Mouse (Mus musculus) limb, embryonic 11.5 days (tissue): ENCODE results near the gene Dysf. TPM values are rescaled to one million over a fixed set of nuclear protein-coding genes. Genes with fewer than 3 reads are reported as not detected.

Experiments used
- ATAC-seq: fragments of 200-750 bp; cut with Nextera tagmentation; 2 replicates; pipeline ENCODE4 v1.8.0; 2017; ENCODE audit warnings: low read depth; ENCODE audit not compliant: insufficient number of reproducible peaks, low FRiP score, low TSS enrichment
- DNase-seq: peaks from one replicate; pipeline ENCODE4 v3.0.0-alpha.2; 2015; ENCODE audit warnings: low spot score
- H3K27ac ChIP-seq: fragments of 300-500 bp; sonication (generic); replicated peaks from 2 replicates; pipeline ENCODE4 v1.5.1; 2014; ENCODE audit warnings: low read depth, mild to moderate bottlenecking, low read length
- H3K27me3 ChIP-seq: fragments of 300-500 bp; sonication (generic); 2 replicates; pipeline ENCODE4 v1.6.1; 2014; ENCODE audit warnings: mild to moderate bottlenecking, low read length, mixed read lengths; ENCODE audit not compliant: control insufficient read depth, insufficient read depth
- H3K36me3 ChIP-seq: fragments of 300-500 bp; sonication (generic); 2 replicates; pipeline ENCODE4 v1.6.1; 2014; ENCODE audit warnings: mild to moderate bottlenecking, low read length, moderate library complexity, mixed read lengths; ENCODE audit not compliant: control insufficient read depth, insufficient read depth
- H3K4me1 ChIP-seq: fragments of 300-500 bp; sonication (generic); 2 replicates; pipeline ENCODE4 v1.6.1; 2014; ENCODE audit warnings: low read length, mixed read lengths; ENCODE audit not compliant: control insufficient read depth, insufficient read depth
- H3K4me2 ChIP-seq: fragments of 300-500 bp; sonication (generic); 2 replicates; pipeline ENCODE4 v1.6.1; 2014; ENCODE audit warnings: low read depth, mild to moderate bottlenecking, moderate library complexity; ENCODE audit not compliant: severe bottlenecking
- H3K4me3 ChIP-seq: fragments of 300-500 bp; sonication (generic); 2 replicates; pipeline ENCODE4 v1.5.1; 2014; ENCODE audit warnings: low read depth, low read length
- H3K9ac ChIP-seq: fragments of 300-500 bp; sonication (generic); 2 replicates; pipeline ENCODE4 v1.6.1; 2014; ENCODE audit warnings: mild to moderate bottlenecking, low read length
- H3K9me3 ChIP-seq: fragments of 300-500 bp; sonication (generic); 2 replicates; pipeline ENCODE4 v1.6.1; 2016; ENCODE audit warnings: low read length; ENCODE audit not compliant: control insufficient read depth
- WGBS: fragments of 180-500 bp; shearing (Covaris S2); extraction: QIAGEN DNeasy Blood & Tissue Kit; methylation state at CpG from one replicate; pipeline ENCODE4 v1.1.7; 2014; 5-methylcytosine and 5-hydroxymethylcytosine counted together
- polyA plus RNA-seq: library from polyadenylated mRNA; unstranded; fragments of >200 nt; fragmentation: Nextera tagmentation; extraction: Ambion mirVana; gene quantifications from 2 replicates; pipeline ENCODE4 v1.2.1, GENCODE M21; 2014

The Dysf gene
- polyA plus RNA-seq, 1 experiment from 2014 or later = 16.7 TPM

DNA sequence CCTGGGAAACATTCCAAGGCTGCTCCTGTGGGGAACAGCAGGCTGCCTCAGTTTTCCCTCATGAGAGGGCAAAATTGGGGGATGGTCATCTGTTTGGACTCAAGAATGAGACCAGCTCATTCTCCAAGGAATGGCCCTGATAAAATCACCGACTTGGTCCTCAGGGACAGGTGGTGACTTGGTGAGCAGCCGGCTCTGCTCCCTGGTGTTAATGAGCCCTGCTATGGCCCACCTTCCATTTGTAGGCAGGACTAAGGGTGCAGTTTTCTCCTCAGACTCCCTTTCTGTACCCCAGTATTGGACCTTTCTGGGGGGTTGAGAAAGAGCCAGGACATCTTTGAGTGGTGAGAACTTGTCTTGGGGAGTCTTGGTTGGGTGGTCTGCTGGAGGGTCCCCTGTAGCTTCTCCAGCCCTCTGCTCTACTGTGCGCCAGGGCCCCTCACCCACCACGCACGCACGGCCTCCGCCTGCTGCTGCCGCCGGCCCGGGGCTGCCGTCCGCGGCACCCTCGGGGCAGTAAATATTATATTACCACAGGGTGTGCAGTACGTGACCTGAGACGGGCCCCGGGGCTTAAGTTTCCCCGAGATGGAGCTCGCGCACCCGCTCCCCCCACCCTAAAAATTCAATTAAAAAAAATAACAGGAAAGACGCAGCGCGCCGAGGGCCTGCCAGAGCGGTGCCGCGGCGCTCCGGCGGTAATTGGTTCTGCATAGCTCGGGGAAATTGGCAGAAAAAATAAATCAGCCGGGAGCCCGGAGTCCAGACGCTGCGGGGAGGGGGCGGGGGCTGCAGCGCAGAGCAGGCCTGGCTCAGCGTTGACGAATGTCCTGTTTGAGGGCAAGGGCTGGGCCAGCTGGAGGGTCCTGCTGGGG lies 97.0 kb downstream of the Dysf start:
- Histone ChIP-seq H3K4me3 (peak overlapping the region; percentile 8; the same call in 1 of the 2 replicates), H3K9me3 (no peaks in the 10 kb centered on the region), H3K36me3 (no peaks in the 10 kb centered on the region), H3K4me1 (peaks cover 50% of the 10 kb centered on the region), H3K27ac (peak overlapping the region; percentile 96), H3K27me3 (no peaks in the 10 kb centered on the region), H3K9ac (peak overlapping the region; percentile 30; the same call in 1 of the 2 replicates), H3K4me2 (peak overlapping the region; percentile 44)
- WGBS = under 1% methylated on average over 40 of the region's 40 CpGs
- ATAC-seq (peak; percentile 84), DNase-seq (peak; percentile 88)

DNA sequence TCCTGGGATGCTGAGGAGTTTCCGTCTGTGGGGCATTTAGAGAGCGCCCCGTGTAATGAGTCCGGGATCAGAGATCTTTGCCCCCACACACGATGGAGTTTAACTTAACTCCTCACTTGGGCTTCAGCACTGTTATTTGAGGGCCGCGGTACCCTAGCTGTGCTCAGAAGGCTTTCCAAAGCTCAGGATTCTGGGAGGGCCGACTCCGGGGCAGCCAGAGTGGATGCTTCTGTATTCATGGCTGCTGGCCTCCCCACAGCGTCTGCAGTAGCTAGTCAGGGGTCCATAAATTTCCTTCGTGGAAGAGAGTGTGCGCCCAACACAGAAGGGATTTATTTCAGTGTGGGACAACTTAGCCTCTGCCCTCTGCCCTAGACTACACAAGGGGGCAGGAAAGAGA lies 97.7 kb downstream of the Dysf start:
- peak overlapping the region; percentile 3; the same call in 1 of the 2 replicates for H3K4me3 ChIP-seq
- peak; percentile 4; the same call in 1 of the 2 replicates for ATAC-seq
- peak overlapping the region; percentile 44 for H3K4me2 ChIP-seq

DNA sequence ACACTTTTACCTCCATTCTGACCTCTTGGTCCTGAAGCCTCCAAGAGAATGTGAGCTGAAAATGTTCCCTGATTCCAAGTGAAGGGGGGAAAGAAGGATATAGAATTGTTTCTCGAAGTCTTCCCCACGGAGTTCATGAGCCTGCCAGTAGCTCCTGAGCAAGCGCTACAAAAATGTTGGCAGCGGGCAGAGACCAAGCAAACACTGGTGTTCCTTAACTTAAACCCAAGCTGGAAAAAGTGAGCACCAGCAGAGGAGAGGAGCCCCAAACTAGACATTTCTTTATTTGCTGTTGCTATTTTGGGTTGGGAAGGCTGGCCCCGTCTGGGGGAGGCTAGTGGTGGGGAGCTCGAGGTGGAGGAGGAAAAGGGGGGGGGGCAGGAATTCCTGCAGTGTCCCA lies 102.0 kb downstream of the Dysf start:
- H3K36me3 ChIP-seq = no peaks in the 10 kb centered on the region
- H3K4me1 ChIP-seq = peaks cover 20% of the 10 kb centered on the region
- H3K4me2 ChIP-seq = no peak overlapping the region
- H3K9me3 ChIP-seq = no peaks in the 10 kb centered on the region
- DNase-seq = no peak
- 89% methylated on average over 6 of the region's 6 CpGs for WGBS
- no peak overlapping the region for H3K9ac ChIP-seq
- ATAC-seq = no peak
- no peak overlapping the region for H3K4me3 ChIP-seq
- no peak overlapping the region for H3K27ac ChIP-seq
- no peaks in the 10 kb centered on the region for H3K27me3 ChIP-seq

More for the DNA sequence above, 97.7 kb downstream of the Dysf start:
- no peak for DNase-seq
- H3K27ac ChIP-seq = peak overlapping the region; percentile 96
- peak overlapping the region; percentile 30 for H3K9ac ChIP-seq
- no peaks in the 10 kb centered on the region for H3K36me3 ChIP-seq
- WGBS = 5% methylated on average over 12 of the region's 12 CpGs
- H3K27me3 ChIP-seq = no peaks in the 10 kb centered on the region
- H3K4me1 ChIP-seq = peaks cover 47% of the 10 kb centered on the region
- no peaks in the 10 kb centered on the region for H3K9me3 ChIP-seq

DNA sequence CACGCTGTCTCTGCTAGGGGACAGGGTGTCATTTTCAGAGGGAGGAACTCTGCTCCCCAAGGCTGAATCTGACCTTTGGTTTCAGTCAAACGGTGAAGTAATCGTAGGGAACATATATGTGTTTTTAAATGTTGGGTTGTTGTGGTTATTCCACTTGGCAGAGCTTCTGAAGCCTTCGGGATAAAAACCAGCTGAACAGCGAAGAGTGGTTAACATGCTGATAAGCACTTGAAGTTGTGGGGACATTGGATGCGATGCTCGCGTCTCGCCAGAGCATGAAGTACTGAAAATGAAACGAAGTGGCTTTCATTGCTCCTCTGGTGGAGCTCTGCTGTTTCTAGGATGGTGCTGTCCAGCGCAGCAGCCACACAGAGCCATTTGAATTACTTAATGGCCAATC lies 102.7 kb downstream of the Dysf start:
- Histone ChIP-seq H3K4me3 (no peak overlapping the region), H3K27me3 (no peaks in the 10 kb centered on the region), H3K4me1 (peaks cover 15% of the 10 kb centered on the region), H3K9ac (no peak overlapping the region), H3K4me2 (no peak overlapping the region), H3K36me3 (no peaks in the 10 kb centered on the region), H3K9me3 (no peaks in the 10 kb centered on the region), H3K27ac (no peak overlapping the region)
- whole genome bisulfite sequencing = 93% methylated on average over 11 of the region's 11 CpGs
- DNase-seq = no peak
- ATAC-seq = no peak

DNA sequence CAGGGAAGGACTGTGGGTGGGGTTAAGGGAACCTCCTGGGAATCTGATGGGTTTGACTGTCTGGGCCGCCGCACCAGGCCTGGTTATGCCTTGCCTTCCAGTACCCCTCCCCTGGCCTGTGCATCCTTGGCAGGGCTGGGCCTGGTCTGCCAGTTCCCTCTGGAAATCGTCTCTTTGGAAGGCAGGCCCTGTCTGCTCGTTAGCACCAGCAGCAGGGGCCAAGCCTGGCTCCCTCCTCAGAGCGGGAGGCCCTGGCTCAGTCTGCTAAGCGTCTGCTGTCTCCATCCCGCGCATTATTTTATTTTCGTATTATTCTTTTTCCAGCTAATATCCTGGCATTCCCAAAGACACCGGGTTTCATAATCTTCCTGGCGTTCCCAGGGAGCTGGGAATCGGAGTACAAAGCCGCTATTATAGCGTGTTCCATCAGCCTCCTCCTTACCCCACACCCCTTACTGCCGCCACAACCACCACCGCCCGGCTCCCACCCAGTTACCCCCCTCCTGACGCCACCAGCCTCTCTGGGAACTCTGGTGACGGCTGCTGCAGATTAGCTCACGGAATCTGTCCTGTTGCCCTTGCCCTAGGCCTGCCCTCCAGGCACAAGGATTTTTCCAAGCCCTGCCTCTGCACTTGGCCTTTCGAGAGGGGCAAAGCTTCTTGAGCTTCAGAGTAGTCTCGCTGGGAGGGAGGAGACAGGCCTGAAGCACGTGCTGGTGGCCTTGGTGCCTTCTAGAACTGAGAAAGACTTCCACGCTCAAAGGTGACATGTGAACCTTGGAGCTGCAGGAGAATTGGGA lies 111.5 kb downstream of the Dysf start:
- ATAC-seq (no peak), DNase-seq (no peak)
- Histone ChIP-seq H3K9me3 (no peaks in the 10 kb centered on the region), H3K36me3 (no peaks in the 10 kb centered on the region), H3K27me3 (no peaks in the 10 kb centered on the region), H3K4me3 (no peak overlapping the region), H3K27ac (0 out of 2 replicates have a peak overlapping the region, but pooled peaks have one; percentile 43), H3K9ac (no peak overlapping the region), H3K4me1 (peaks cover 8% of the 10 kb centered on the region), H3K4me2 (no peak overlapping the region)
- WGBS = 60% methylated on average over 24 of the region's 24 CpGs

DNA sequence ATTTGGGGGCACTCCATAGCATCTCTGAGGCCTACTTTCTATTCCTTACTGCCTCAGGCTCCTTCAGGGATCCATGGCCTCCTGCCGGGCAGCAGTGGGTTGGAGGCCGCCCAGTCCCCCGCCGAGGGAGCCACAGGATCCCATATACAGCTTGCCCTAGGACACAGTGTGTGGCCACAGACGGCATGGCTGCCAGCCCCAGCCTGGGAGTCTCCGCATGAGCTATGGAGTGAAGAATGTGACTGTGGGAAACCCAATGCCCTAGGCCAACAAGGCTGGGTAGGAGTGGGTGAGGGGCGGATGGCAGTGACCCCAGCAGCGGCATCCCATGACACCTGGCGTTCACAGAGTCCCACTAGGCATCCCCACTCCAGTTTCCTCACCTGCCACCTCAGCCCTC lies 116.2 kb downstream of the Dysf start:
- Histone ChIP-seq H3K9me3 (no peaks in the 10 kb centered on the region), H3K27ac (no peak overlapping the region), H3K4me3 (no peak overlapping the region), H3K9ac (no peak overlapping the region), H3K4me2 (no peak overlapping the region), H3K27me3 (no peaks in the 10 kb centered on the region), H3K4me1 (peaks cover 7% of the 10 kb centered on the region), H3K36me3 (no peaks in the 10 kb centered on the region)
- no peak for ATAC-seq
- 88% methylated on average over 9 of the region's 9 CpGs for WGBS
- no peak for DNase-seq

DNA sequence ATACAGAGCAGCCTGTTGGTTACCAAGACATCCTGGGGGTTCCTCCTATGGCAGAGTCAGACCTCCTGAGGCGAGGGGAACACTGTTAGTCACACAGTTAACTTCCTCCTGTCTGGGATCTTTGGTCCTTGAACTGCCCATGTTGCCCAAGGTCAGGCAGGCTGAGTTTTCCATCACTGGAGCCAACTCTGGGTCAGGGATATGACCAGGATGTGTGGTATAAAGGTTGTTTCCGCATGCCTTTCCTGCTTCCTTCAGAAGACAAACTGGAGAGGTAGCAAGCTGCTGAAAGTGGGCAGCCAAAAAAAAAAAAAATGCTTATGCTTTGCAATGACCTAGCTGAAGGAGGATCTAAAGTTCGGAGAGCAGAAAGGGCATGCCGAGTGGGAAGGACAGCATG lies 116.7 kb downstream of the Dysf start:
- H3K36me3 ChIP-seq = no peaks in the 10 kb centered on the region
- no peaks in the 10 kb centered on the region for H3K9me3 ChIP-seq
- H3K4me3 ChIP-seq = no peak overlapping the region
- no peaks in the 10 kb centered on the region for H3K27me3 ChIP-seq
- WGBS = 90% methylated on average over 4 of the region's 4 CpGs
- H3K9ac ChIP-seq = no peak overlapping the region
- DNase-seq = no peak
- H3K4me1 ChIP-seq = peaks cover 3% of the 10 kb centered on the region
- H3K27ac ChIP-seq = no peak overlapping the region
- no peak overlapping the region for H3K4me2 ChIP-seq
- no peak for ATAC-seq

DNA sequence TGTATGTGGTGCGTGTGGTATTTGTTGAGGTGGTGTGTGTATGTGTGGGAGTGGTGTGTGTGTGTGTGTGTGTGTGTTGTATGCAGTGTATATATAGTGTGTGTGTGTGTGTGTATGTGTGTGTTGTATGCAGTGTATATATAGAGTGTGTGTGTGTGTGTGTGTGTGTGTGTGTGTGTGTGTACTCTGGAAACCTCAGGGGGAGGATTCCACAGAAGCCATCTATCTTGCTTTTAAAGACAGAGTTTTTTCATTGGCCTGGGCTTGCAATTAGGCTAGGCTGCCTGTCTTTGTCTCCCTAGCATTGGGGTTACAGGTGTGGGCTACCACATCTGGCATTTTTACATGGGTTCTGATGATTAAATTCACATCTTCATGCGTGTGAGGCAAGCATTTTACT lies 119.8 kb downstream of the Dysf start:
- 90% methylated on average over 2 of the region's 2 CpGs for whole genome bisulfite sequencing
- ATAC-seq (no peak), DNase-seq (no peak)
- Histone ChIP-seq H3K27me3 (no peaks in the 10 kb centered on the region), H3K9me3 (no peaks in the 10 kb centered on the region), H3K9ac (no peak overlapping the region), H3K36me3 (no peaks in the 10 kb centered on the region), H3K4me2 (no peak overlapping the region), H3K4me3 (no peak overlapping the region), H3K27ac (no peak overlapping the region), H3K4me1 (peaks cover 3% of the 10 kb centered on the region)
